Mouse (Mus musculus) C2C12 (cell line): ENCODE measurements around the gene Mrpl44. TPM values are rescaled to one million over a fixed set of nuclear protein-coding genes. Genes with fewer than 3 reads are reported as not detected.
A peak's percentile ranks its signal among the peaks of the same experiment; 100 is the strongest.

Experiments used
- H3K27me3 ChIP-seq: one replicate; pipeline ENCODE4 v1.6.1; 2011; ENCODE audit not compliant: control insufficient read depth, insufficient read depth, insufficient read length
- H3K36me3 ChIP-seq: one replicate; pipeline ENCODE4 v1.6.1; 2011; ENCODE audit not compliant: control insufficient read depth, insufficient read depth
- H3K4me3 ChIP-seq: one replicate; pipeline ENCODE4 v1.5.1; 2011; ENCODE audit warnings: mild to moderate bottlenecking, control low read depth; ENCODE audit not compliant: poor library complexity, insufficient read depth, severe bottlenecking
- H3K79me2 ChIP-seq: one replicate; pipeline ENCODE4 v1.6.1; 2011; ENCODE audit not compliant: control insufficient read depth, insufficient read depth
- H3K79me3 ChIP-seq: one replicate; pipeline ENCODE4 v1.6.1; 2011; ENCODE audit warnings: low read depth, control low read depth
- H3ac ChIP-seq: one replicate; pipeline ENCODE3; 2011; ENCODE audit warnings: low read depth; ENCODE audit not compliant: control insufficient read depth, insufficient read length
- CEBPB ChIP-seq: IDR thresholded peaks from one replicate; pipeline ENCODE4 v1.6.1; 2011; ENCODE audit warnings: low read depth, mild to moderate bottlenecking, control low read depth, moderate library complexity
- CTCF ChIP-seq: IDR thresholded peaks from one replicate; pipeline ENCODE4 v1.5.1; 2011; ENCODE audit not compliant: control insufficient read depth, insufficient read depth, insufficient read length
- FOSL1 ChIP-seq: IDR thresholded peaks from one replicate; pipeline ENCODE4 v1.8.0; 2011; ENCODE audit warnings: mild to moderate bottlenecking, low read length; ENCODE audit not compliant: poor library complexity, insufficient read depth, severe bottlenecking
- MAX ChIP-seq: IDR thresholded peaks from one replicate; pipeline ENCODE4 v1.6.1; 2011; ENCODE audit warnings: mild to moderate bottlenecking, control low read depth
- MYOD1 ChIP-seq: IDR thresholded peaks from one replicate; pipeline ENCODE4 v1.6.1; 2011; ENCODE audit warnings: low read depth; ENCODE audit not compliant: control insufficient read depth, insufficient read length
- MYOG ChIP-seq: IDR thresholded peaks from one replicate; pipeline ENCODE4 v1.6.1; 2011; ENCODE audit not compliant: control insufficient read depth, insufficient read length; ENCODE audit errors: extremely low read depth
- USF1 ChIP-seq: IDR thresholded peaks from one replicate; pipeline ENCODE4 v1.6.1; 2011; ENCODE audit warnings: low read depth, mild to moderate bottlenecking, control low read depth, moderate library complexity
- polyA plus RNA-seq: library from polyadenylated mRNA; unstranded; fragments of >200 nt; fragmentation: generic; extraction: Trizol; gene quantifications from one replicate; pipeline ENCODE4 v1.2.1, GENCODE M21; 2012; ENCODE audit warnings: missing spikeins

Gene Mrpl44
- polyA plus RNA-seq, 1 experiment: 22.8 TPM

GRCm38 (mm10) chr1:79759436-79759972 lies 16.3 kb upstream of the Mrpl44 start:
- TF ChIP-seq MYOD1 (no peak), USF1 (no peak), MYOG (no peak), MAX (no peak), CTCF (no peak), FOSL1 (no peak), CEBPB (no peak)
- H3K36me3 ChIP-seq: no peaks in the 10 kb centered on the region
- H3K27me3 ChIP-seq: no peaks in the 10 kb centered on the region
- H3K79me3 ChIP-seq: peaks cover 15% of the 10 kb centered on the region
- no peak overlapping the region for H3ac ChIP-seq
- H3K4me3 ChIP-seq: no peak overlapping the region
- H3K79me2 ChIP-seq: peaks cover 52% of the 10 kb centered on the region

- Histone ChIP-seq H3K79me3 (peaks cover 13% of the 10 kb centered on the region), H3K4me3 (peak overlapping the region; percentile 89), H3ac (peak overlapping the region; percentile 93), H3K79me2 (peaks cover 49% of the 10 kb centered on the region), H3K27me3 (no peaks in the 10 kb centered on the region), H3K36me3 (no peaks in the 10 kb centered on the region)
- TF ChIP-seq MYOD1 (no peak), USF1 (no peak), FOSL1 (no peak), MAX (no peak), CEBPB (no peak), MYOG (no peak), CTCF (no peak)
Measured at GRCm38 (mm10) chr1:79760656-79761055, 15.2 kb upstream of the Mrpl44 start.

DNA sequence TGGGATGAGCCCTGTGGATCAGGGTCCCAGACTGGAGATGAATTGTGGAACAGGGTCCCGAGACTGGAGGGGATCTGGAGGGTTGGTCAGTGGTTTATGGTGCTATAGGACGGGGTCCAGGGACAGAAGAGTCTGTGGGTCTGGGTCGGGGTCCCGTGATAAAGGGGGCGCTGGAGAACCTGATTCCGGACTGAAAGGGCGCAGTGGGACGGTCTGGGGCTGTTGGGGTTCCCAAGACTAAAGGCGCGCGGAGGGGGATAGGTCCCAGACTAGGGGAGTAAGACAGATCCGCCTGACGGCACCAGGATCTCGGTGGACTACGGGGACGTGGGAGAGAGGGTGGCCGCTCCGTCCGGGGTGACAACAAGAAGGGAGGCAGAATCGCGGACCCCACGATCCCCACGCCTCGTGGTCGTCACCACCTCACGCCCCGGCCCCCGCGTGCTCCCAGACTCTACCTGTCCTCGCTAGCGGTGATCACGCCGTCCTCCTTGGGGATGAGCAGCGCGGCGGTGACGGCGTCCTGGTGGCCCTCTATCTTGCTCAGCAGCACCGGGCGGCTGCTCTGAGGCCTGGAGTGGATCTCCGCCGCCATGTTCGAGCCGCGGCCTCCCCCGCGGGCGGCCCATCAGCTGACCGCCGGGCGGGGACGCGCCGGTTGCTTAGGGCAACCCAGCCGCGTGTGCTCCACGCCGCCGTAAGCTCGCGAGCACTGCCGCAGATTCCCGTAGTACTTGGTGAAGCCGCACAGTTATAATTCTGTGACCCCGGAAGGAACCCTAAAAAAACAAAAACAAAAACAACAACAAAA lies 14.5 kb upstream of the Mrpl44 start:
- H3K4me3 ChIP-seq: peak overlapping the region; percentile 89
- H3K36me3 ChIP-seq: no peaks in the 10 kb centered on the region
- H3K79me2 ChIP-seq: peaks cover 43% of the 10 kb centered on the region
- no peak for TF ChIP-seq CTCF
- TF ChIP-seq USF1: peak; percentile 66
- no peak for TF ChIP-seq MAX
- no peaks in the 10 kb centered on the region for H3K27me3 ChIP-seq
- peak overlapping the region; percentile 93 for H3ac ChIP-seq
- H3K79me3 ChIP-seq: peaks cover 12% of the 10 kb centered on the region

DNA sequence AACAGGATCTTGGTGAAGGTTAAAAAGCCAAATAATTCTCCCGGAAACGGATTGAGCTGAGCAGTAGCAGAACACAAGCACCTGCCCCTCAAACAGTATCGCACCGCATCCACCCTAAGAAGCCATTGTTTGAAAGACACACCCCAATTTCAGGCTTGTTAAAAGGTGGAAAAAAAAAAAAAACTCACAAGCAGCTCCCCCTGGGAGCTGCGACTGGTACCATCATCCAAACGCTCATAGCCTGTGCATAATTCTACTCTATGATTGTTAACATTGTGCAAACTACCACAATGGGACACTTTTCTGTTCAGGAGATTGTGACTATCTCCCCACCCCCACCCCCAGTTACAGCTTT lies 13.9 kb upstream of the Mrpl44 start:
- Histone ChIP-seq H3K79me3 (peaks cover 9% of the 10 kb centered on the region), H3K4me3 (peak overlapping the region; percentile 89), H3K79me2 (peaks cover 37% of the 10 kb centered on the region), H3K36me3 (no peaks in the 10 kb centered on the region), H3ac (peak overlapping the region; percentile 34), H3K27me3 (no peaks in the 10 kb centered on the region)
- TF ChIP-seq FOSL1: no peak
- no peak for TF ChIP-seq CTCF
- no peak for TF ChIP-seq MYOG
- no peak for TF ChIP-seq MAX
- TF ChIP-seq CEBPB: no peak
- no peak for TF ChIP-seq MYOD1
- no peak for TF ChIP-seq USF1

- Histone ChIP-seq H3K79me2 (peaks cover 30% of the 10 kb centered on the region), H3ac (no peak overlapping the region), H3K79me3 (peaks cover 9% of the 10 kb centered on the region), H3K27me3 (no peaks in the 10 kb centered on the region), H3K4me3 (peak overlapping the region; percentile 89), H3K36me3 (no peaks in the 10 kb centered on the region)
- no peak for TF ChIP-seq CTCF
- no peak for TF ChIP-seq CEBPB
- TF ChIP-seq MAX: no peak
- no peak for TF ChIP-seq MYOG
- no peak for TF ChIP-seq FOSL1
- no peak for TF ChIP-seq MYOD1
- TF ChIP-seq USF1: no peak
Measured at GRCm38 (mm10) chr1:79762282-79763250, 13.3 kb upstream of the Mrpl44 start.
